14 mouse cellular contexts compared by ENCODE assay signal in genomic region chr17:25877025-25877424, GRCm38 (mm10). TPM values are rescaled to one million over a fixed set of nuclear protein-coding genes. Genes with fewer than 3 reads are reported as not detected.
DNase-seq lines count a peak whose midpoint lies in the region; ATAC-seq and TF ChIP-seq lines count a peak whose summit lies in the region.
"Had no signal": no experiment of that assay in that cellular context is flagged by ENCODE, and none has a peak within 500 bp of the region (broad histone marks: within the 10 kb centered on the region; RNA-seq: fewer than 3 reads in every experiment).

No protein-coding gene starts in this region.

- 80% methylated on average over 3 of the region's 3 CpGs for WGBS in heart, embryonic 13.5 days
- WGBS in heart, adult 2 months: 69% methylated on average over 3 of the region's 3 CpGs
- WGBS in midbrain, embryonic 10.5 days: 91% methylated on average over 3 of the region's 3 CpGs
- 92% methylated on average over 3 of the region's 3 CpGs for whole genome bisulfite sequencing in midbrain, embryonic 11.5 days
- WGBS in liver, embryonic 13.5 days (ENCODE audit: insufficient replicate concordance): 82% methylated on average over 3 of the region's 3 CpGs
- WGBS in neural tube, embryonic 13.5 days: 89% methylated on average over 3 of the region's 3 CpGs

- TF ChIP-seq POLR2A in heart, adult 2 months (IDR thresholded peaks at IDR 0.05; ENCODE audit: insufficient read depth, low read depth, low read length): no peak

- no peak for TF ChIP-seq EP300 in heart, adult 2 months (IDR thresholded peaks at IDR 0.05; ENCODE audit: insufficient read depth, low read depth, low read length)

- ATAC-seq in heart, embryonic 13.5 days (ENCODE audit: extremely low read depth, insufficient number of reproducible peaks, low FRiP score, low TSS enrichment): no peak
- ATAC-seq in midbrain, embryonic 11.5 days (ENCODE audit: low FRiP score): no peak
- no peak for ATAC-seq in liver, embryonic 13.5 days (ENCODE audit: low read depth)
- ATAC-seq in neural tube, embryonic 13.5 days (ENCODE audit: low read depth): no peak

- no peak overlapping the region for H3K9ac ChIP-seq in heart, embryonic 13.5 days
- no peak overlapping the region for H3K9ac ChIP-seq in heart, adult 2 months (ENCODE audit: low read depth, low read length)
- H3K9ac ChIP-seq in midbrain, embryonic 11.5 days (ENCODE audit: low read length): no peak overlapping the region; the same call in 1 of the 2 replicates
- H3K9ac ChIP-seq in liver, embryonic 13.5 days: peak overlapping the region; percentile 83
- peak overlapping the region; percentile 31; the same call in 1 of the 2 replicates for H3K9ac ChIP-seq in neural tube, embryonic 13.5 days

- H3K4me3 ChIP-seq in heart, embryonic 13.5 days: no peak overlapping the region
- no peak overlapping the region for H3K4me3 ChIP-seq in heart, adult 2 months
- H3K4me3 ChIP-seq in midbrain, embryonic 10.5 days: peak overlapping the region; percentile 81
- no peak overlapping the region for H3K4me3 ChIP-seq in midbrain, embryonic 11.5 days (ENCODE audit: low read depth, low read length)
- H3K4me3 ChIP-seq in liver, embryonic 13.5 days (replicated peaks): 0 out of 2 replicates have a peak overlapping the region, but pooled peaks have one; percentile 84
- no peak overlapping the region for H3K4me3 ChIP-seq in neural tube, embryonic 13.5 days

- no peaks in the 10 kb centered on the region for H3K9me3 ChIP-seq in heart, embryonic 13.5 days
- no peaks in the 10 kb centered on the region for H3K9me3 ChIP-seq in midbrain, embryonic 10.5 days (replicated peaks)
- no peaks in the 10 kb centered on the region for H3K9me3 ChIP-seq in midbrain, embryonic 11.5 days (ENCODE audit: control insufficient read depth, low read length)
- no peaks in the 10 kb centered on the region for H3K9me3 ChIP-seq in liver, embryonic 13.5 days (replicated peaks)
- H3K9me3 ChIP-seq in neural tube, embryonic 13.5 days: no peaks in the 10 kb centered on the region

- peak overlapping the region; percentile 95; the same call in 1 of the 2 replicates for H3K4me2 ChIP-seq in heart, embryonic 13.5 days
- H3K4me2 ChIP-seq in midbrain, embryonic 11.5 days: no peak overlapping the region
- H3K4me2 ChIP-seq in liver, embryonic 13.5 days: peak overlapping the region; percentile 93
- 0 out of 2 replicates have a peak overlapping the region, but pooled peaks have one; percentile 94 for H3K4me2 ChIP-seq in neural tube, embryonic 13.5 days

- intact Hi-C loops in heart, adult 2 months (cut with DNase I): no loop called here
- intact Hi-C loops in left cerebral cortex, postnatal 36 days (cut with DNase I): no loop called here
- intact Hi-C loops in left cerebral cortex, postnatal 4 days (cut with DNase I): no loop called here

- no peaks in the 10 kb centered on the region for H3K27me3 ChIP-seq in heart, embryonic 13.5 days (replicated peaks)
- no peaks in the 10 kb centered on the region for H3K27me3 ChIP-seq in heart, adult 2 months (ENCODE audit: control insufficient read depth, insufficient read depth, low read length)
- no peaks in the 10 kb centered on the region for H3K27me3 ChIP-seq in midbrain, embryonic 10.5 days (ENCODE audit: low read depth, poor library complexity, severe bottlenecking)
- H3K27me3 ChIP-seq in midbrain, embryonic 11.5 days (ENCODE audit: control insufficient read depth, insufficient read depth, low read length): no peaks in the 10 kb centered on the region
- no peaks in the 10 kb centered on the region for H3K27me3 ChIP-seq in liver, embryonic 13.5 days
- H3K27me3 ChIP-seq in neural tube, embryonic 13.5 days: no peaks in the 10 kb centered on the region

- no peak overlapping the region for H3K27ac ChIP-seq in heart, embryonic 13.5 days (replicated peaks)
- H3K27ac ChIP-seq in heart, adult 2 months: no peak overlapping the region
- H3K27ac ChIP-seq in midbrain, embryonic 10.5 days (replicated peaks): no peak overlapping the region
- no peak overlapping the region for H3K27ac ChIP-seq in midbrain, embryonic 11.5 days (ENCODE audit: low read depth, low read length)
- no peak overlapping the region; the same call in 1 of the 2 replicates for H3K27ac ChIP-seq in liver, embryonic 13.5 days
- no peak overlapping the region for H3K27ac ChIP-seq in neural tube, embryonic 13.5 days (replicated peaks)

- H3K79me2 ChIP-seq in heart, adult 2 months (replicated peaks; ENCODE audit: control insufficient read depth, insufficient read depth, low read length): no peaks in the 10 kb centered on the region

- peaks cover 39% of the 10 kb centered on the region for H3K4me1 ChIP-seq in heart, embryonic 13.5 days
- H3K4me1 ChIP-seq in heart, adult 2 months (ENCODE audit: control insufficient read depth, insufficient read depth, low read length): peaks cover 6% of the 10 kb centered on the region; the same call in 1 of the 2 replicates
- H3K4me1 ChIP-seq in midbrain, embryonic 10.5 days: peaks cover 84% of the 10 kb centered on the region
- H3K4me1 ChIP-seq in midbrain, embryonic 11.5 days (ENCODE audit: control insufficient read depth, insufficient read depth, low read length): peaks cover 38% of the 10 kb centered on the region
- peaks cover 65% of the 10 kb centered on the region for H3K4me1 ChIP-seq in liver, embryonic 13.5 days (replicated peaks)
- peaks cover 41% of the 10 kb centered on the region for H3K4me1 ChIP-seq in neural tube, embryonic 13.5 days (replicated peaks)

- TF ChIP-seq CTCF in heart, adult 2 months (IDR thresholded peaks at IDR 0.05): no peak

- peaks cover 30% of the 10 kb centered on the region for H3K36me3 ChIP-seq in heart, embryonic 13.5 days
- no peaks in the 10 kb centered on the region for H3K36me3 ChIP-seq in heart, adult 2 months (ENCODE audit: control insufficient read depth, insufficient read depth, low read length)
- H3K36me3 ChIP-seq in midbrain, embryonic 10.5 days: peaks cover 32% of the 10 kb centered on the region
- no peaks in the 10 kb centered on the region for H3K36me3 ChIP-seq in midbrain, embryonic 11.5 days (ENCODE audit: control insufficient read depth, insufficient read depth, low read length)
- H3K36me3 ChIP-seq in liver, embryonic 13.5 days: peaks cover 17% of the 10 kb centered on the region
- H3K36me3 ChIP-seq in neural tube, embryonic 13.5 days: peaks cover 29% of the 10 kb centered on the region

- DNase-seq in heart, adult 2 months: no peak
- no peak for DNase-seq in midbrain, embryonic 10.5 days (ENCODE audit: low spot score)
- no peak for DNase-seq in midbrain, embryonic 11.5 days (ENCODE audit: low spot score, missing footprints)
- DNase-seq in liver, embryonic 13.5 days: no peak
- DNase-seq in left cerebral cortex, postnatal 36 days (ENCODE audit: low spot score in 2 of 2): no peak
- no peak for DNase-seq in left cerebral cortex, postnatal 4 days
- DNase-seq: B cell, adult 2 months; heart, adult 18-20 months; heart, postnatal 10 days; layer of hippocampus, adult 9-11 months; lung, postnatal 10 days; retina, postnatal 1 day had no signal

RNA-seq across cellular contexts. Expression of gene Mettl26, which starts 2.2 kb away (rescaled TPM):
- polyA plus RNA-seq in heart, embryonic 13.5 days (2015; fragmentation: Nextera tagmentation; extraction: Ambion mirVana): 35.7 and 43.2 TPM in 2 replicates
- total RNA-seq in heart, adult 2 months (2021): 10 to 100 TPM; 12.7 TPM
- polyA plus RNA-seq in heart, adult 2 months (2012; rRNA removed): 24.8 and 30.5 TPM in 2 replicates
- polyA plus RNA-seq in midbrain, embryonic 10.5 days (2016; fragmentation: Nextera tagmentation; extraction: Ambion mirVana): 74.3 and 80.4 TPM in 2 replicates
- polyA plus RNA-seq in midbrain, embryonic 11.5 days (2014; fragmentation: Nextera tagmentation; extraction: Ambion mirVana): 57.1 and 60.1 TPM in 2 replicates
- polyA plus RNA-seq in liver, embryonic 13.5 days (2015; fragmentation: Nextera tagmentation; extraction: Ambion mirVana): 43.9 and 46.9 TPM in 2 replicates
- 56.8 and 65.5 TPM in 2 replicates for polyA plus RNA-seq in neural tube, embryonic 13.5 days (2015; fragmentation: Nextera tagmentation; extraction: Ambion mirVana)
- 10 to 100 TPM; 33.3 to 36.4 TPM for total RNA-seq in left cerebral cortex, postnatal 36 days (2021)
- 10 to 100 TPM; 24.1 to 25.8 TPM for total RNA-seq in left cerebral cortex, postnatal 4 days (2021)

RNA-seq across cellular contexts. Expression of gene Wfikkn1, which starts 3.6 kb away (rescaled TPM):
- polyA plus RNA-seq in heart, embryonic 13.5 days (2015; fragmentation: Nextera tagmentation; extraction: Ambion mirVana): 0.23 and 0.38 TPM in 2 replicates
- under 1 TPM; 0.50 to 0.82 TPM for total RNA-seq in heart, adult 2 months (2021)
- polyA plus RNA-seq in heart, adult 2 months (2012; rRNA removed): 0.29 and 0.44 TPM in 2 replicates
- 6.1 and 19.7 TPM in 2 replicates for polyA plus RNA-seq in midbrain, embryonic 10.5 days (2016; fragmentation: Nextera tagmentation; extraction: Ambion mirVana)
- polyA plus RNA-seq in midbrain, embryonic 11.5 days (2014; fragmentation: Nextera tagmentation; extraction: Ambion mirVana): 0.91 and 1.1 TPM in 2 replicates
- polyA plus RNA-seq in liver, embryonic 13.5 days (2015; fragmentation: Nextera tagmentation; extraction: Ambion mirVana): 0.65 and 1.00 TPM in 2 replicates
- polyA plus RNA-seq in neural tube, embryonic 13.5 days (2015; fragmentation: Nextera tagmentation; extraction: Ambion mirVana): 0.53 and 0.79 TPM in 2 replicates
- total RNA-seq in left cerebral cortex, postnatal 36 days (2021): 1 to 10 TPM; 1.4 to 1.5 TPM
- total RNA-seq in left cerebral cortex, postnatal 4 days (2021): 1 to 10 TPM; 1.3 to 2.2 TPM

RNA-seq across cellular contexts. Expression of gene Mcrip2, which starts 8.5 kb away (rescaled TPM):
- 159 and 173 TPM in 2 replicates for polyA plus RNA-seq in heart, embryonic 13.5 days (2015; fragmentation: Nextera tagmentation; extraction: Ambion mirVana)
- 100 to 1,000 TPM; 234 to 288 TPM for total RNA-seq in heart, adult 2 months (2021)
- 189 and 254 TPM in 2 replicates for polyA plus RNA-seq in heart, adult 2 months (2012; rRNA removed)
- 9.9 and 17.1 TPM in 2 replicates for polyA plus RNA-seq in midbrain, embryonic 10.5 days (2016; fragmentation: Nextera tagmentation; extraction: Ambion mirVana)
- 6.1 and 7.0 TPM in 2 replicates for polyA plus RNA-seq in midbrain, embryonic 11.5 days (2014; fragmentation: Nextera tagmentation; extraction: Ambion mirVana)
- polyA plus RNA-seq in liver, embryonic 13.5 days (2015; fragmentation: Nextera tagmentation; extraction: Ambion mirVana): 62.1 and 66.2 TPM in 2 replicates
- polyA plus RNA-seq in neural tube, embryonic 13.5 days (2015; fragmentation: Nextera tagmentation; extraction: Ambion mirVana): 10.8 and 14.2 TPM in 2 replicates
- total RNA-seq in left cerebral cortex, postnatal 36 days (2021): 10 to 100 TPM; 23.5 to 29.8 TPM
- total RNA-seq in left cerebral cortex, postnatal 4 days (2021): 10 to 100 TPM; 16.7 to 18.3 TPM

RNA-seq across cellular contexts. Expression of gene Wdr90, which starts 15.7 kb away (rescaled TPM):
- 12.3 and 15.1 TPM in 2 replicates for polyA plus RNA-seq in heart, embryonic 13.5 days (2015; fragmentation: Nextera tagmentation; extraction: Ambion mirVana)
- 1 to 10 TPM; 1.2 to 1.3 TPM for total RNA-seq in heart, adult 2 months (2021)
- polyA plus RNA-seq in heart, adult 2 months (2012; rRNA removed): 8.0 and 8.5 TPM in 2 replicates
- 53.4 and 53.9 TPM in 2 replicates for polyA plus RNA-seq in midbrain, embryonic 10.5 days (2016; fragmentation: Nextera tagmentation; extraction: Ambion mirVana)
- polyA plus RNA-seq in midbrain, embryonic 11.5 days (2014; fragmentation: Nextera tagmentation; extraction: Ambion mirVana): 15.7 and 17.8 TPM in 2 replicates
- polyA plus RNA-seq in liver, embryonic 13.5 days (2015; fragmentation: Nextera tagmentation; extraction: Ambion mirVana): 10.2 and 12.5 TPM in 2 replicates
- 14.1 and 15.6 TPM in 2 replicates for polyA plus RNA-seq in neural tube, embryonic 13.5 days (2015; fragmentation: Nextera tagmentation; extraction: Ambion mirVana)
- 10 to 100 TPM; 21.2 to 36.6 TPM for total RNA-seq in left cerebral cortex, postnatal 36 days (2021)
- total RNA-seq in left cerebral cortex, postnatal 4 days (2021): 10 to 100 TPM; 37.4 to 39.4 TPM

RNA-seq across cellular contexts. Expression of gene Rhot2, which starts 32.4 kb away (rescaled TPM):
- 18.3 and 22.1 TPM in 2 replicates for polyA plus RNA-seq in heart, embryonic 13.5 days (2015; fragmentation: Nextera tagmentation; extraction: Ambion mirVana)
- total RNA-seq in heart, adult 2 months (2021): 100 to 1,000 TPM; 120 to 139 TPM
- 209 and 257 TPM in 2 replicates for polyA plus RNA-seq in heart, adult 2 months (2012; rRNA removed)
- 23.9 and 25.2 TPM in 2 replicates for polyA plus RNA-seq in midbrain, embryonic 10.5 days (2016; fragmentation: Nextera tagmentation; extraction: Ambion mirVana)
- polyA plus RNA-seq in midbrain, embryonic 11.5 days (2014; fragmentation: Nextera tagmentation; extraction: Ambion mirVana): 7.0 and 8.7 TPM in 2 replicates
- polyA plus RNA-seq in liver, embryonic 13.5 days (2015; fragmentation: Nextera tagmentation; extraction: Ambion mirVana): 12.8 and 13.5 TPM in 2 replicates
- 15.4 and 18.3 TPM in 2 replicates for polyA plus RNA-seq in neural tube, embryonic 13.5 days (2015; fragmentation: Nextera tagmentation; extraction: Ambion mirVana)
- 10 to 100 TPM; 73.7 to 86.7 TPM for total RNA-seq in left cerebral cortex, postnatal 36 days (2021)
- 10 to 100 TPM; 58.5 to 65.2 TPM for total RNA-seq in left cerebral cortex, postnatal 4 days (2021)

Comparison
In these comparisons a context has a peak if more than half of its experiments do, and no peak if none do; other contexts are left out.
1. H3K4me3 ChIP-seq: peak in midbrain, embryonic 10.5 days (single experiment) and liver, embryonic 13.5 days (single experiment); none in heart, embryonic 13.5 days (single experiment), heart, adult 2 months (single experiment), midbrain, embryonic 11.5 days (single experiment) and neural tube, embryonic 13.5 days (single experiment).
2. H3K9ac ChIP-seq: peak in liver, embryonic 13.5 days (single experiment) and neural tube, embryonic 13.5 days (single experiment); none in heart, embryonic 13.5 days (single experiment), heart, adult 2 months (single experiment) and midbrain, embryonic 11.5 days (single experiment).